Mouse (Mus musculus): ENCODE measurements at regions not wholly inside any gene's neighbourhood (a gene's known extent, or its start where the extent isn't known, plus 50 kb on each side); places are given as distances from the start of the nearest gene placed in this dataset.

GRCm38 (mm10) chr3:51002662-51003061 lies 221.6 kb upstream of the Noct start:
- no peak for ATAC-seq (ENCODE audit: low FRiP score)
- no peaks in the 10 kb centered on the region for H3K36me3 ChIP-seq (ENCODE audit: control insufficient read depth, insufficient read depth, low read length)
- DNase-seq (ENCODE audit: low spot score): peak; percentile 21
- H3K9me3 ChIP-seq (ENCODE audit: control insufficient read depth, low read length): no peaks in the 10 kb centered on the region
- H3K27me3 ChIP-seq (ENCODE audit: control insufficient read depth, insufficient read depth, low read length): no peaks in the 10 kb centered on the region
- H3K27ac ChIP-seq (ENCODE audit: low read depth, low read length): no peak overlapping the region
- no peak overlapping the region for H3K9ac ChIP-seq (ENCODE audit: low read depth, low read length)
- H3K4me1 ChIP-seq (replicated peaks; ENCODE audit: control insufficient read depth, insufficient read depth, low read length): no peaks in the 10 kb centered on the region
- H3K4me2 ChIP-seq (replicated peaks; ENCODE audit: low read depth, low read length): no peak overlapping the region
- WGBS: 42% methylated on average over 6 of the region's 6 CpGs
- no peak overlapping the region for H3K4me3 ChIP-seq (ENCODE audit: low read depth, low read length)

- Histone ChIP-seq H3K9me3 (ENCODE audit: control insufficient read depth, low read length) (no peaks in the 10 kb centered on the region), H3K4me2 (replicated peaks; ENCODE audit: low read depth, low read length) (no peak overlapping the region), H3K27ac (ENCODE audit: low read depth, low read length) (no peak overlapping the region), H3K27me3 (ENCODE audit: control insufficient read depth, insufficient read depth, low read length) (no peaks in the 10 kb centered on the region), H3K36me3 (ENCODE audit: control insufficient read depth, insufficient read depth, low read length) (no peaks in the 10 kb centered on the region), H3K4me1 (replicated peaks; ENCODE audit: control insufficient read depth, insufficient read depth, low read length) (no peaks in the 10 kb centered on the region), H3K4me3 (ENCODE audit: low read depth, low read length) (no peak overlapping the region), H3K9ac (ENCODE audit: low read depth, low read length) (no peak overlapping the region)
- no peak for DNase-seq (ENCODE audit: low spot score)
- no peak for ATAC-seq (ENCODE audit: low FRiP score)
- 56% methylated on average over 8 of the region's 8 CpGs for WGBS
Observed at GRCm38 (mm10) chr3:51003506-51004170, 220.6 kb upstream of the Noct start.

- Histone ChIP-seq H3K9me3 (ENCODE audit: control insufficient read depth, low read length) (no peaks in the 10 kb centered on the region), H3K36me3 (ENCODE audit: control insufficient read depth, insufficient read depth, low read length) (no peaks in the 10 kb centered on the region), H3K4me2 (replicated peaks; ENCODE audit: low read depth, low read length) (no peak overlapping the region), H3K27me3 (ENCODE audit: control insufficient read depth, insufficient read depth, low read length) (no peaks in the 10 kb centered on the region), H3K4me3 (ENCODE audit: low read depth, low read length) (no peak overlapping the region), H3K27ac (ENCODE audit: low read depth, low read length) (no peak overlapping the region), H3K4me1 (replicated peaks; ENCODE audit: control insufficient read depth, insufficient read depth, low read length) (no peaks in the 10 kb centered on the region), H3K9ac (ENCODE audit: low read depth, low read length) (no peak overlapping the region)
- ATAC-seq (ENCODE audit: low FRiP score): no peak
- 87% methylated on average over 1 of the region's 1 CpGs for WGBS
- DNase-seq (ENCODE audit: low spot score): no peak
Observed at GRCm38 (mm10) chr3:51004216-51004615, 220.0 kb upstream of the Noct start.

- H3K27me3 ChIP-seq (ENCODE audit: control insufficient read depth, insufficient read depth, low read length): no peaks in the 10 kb centered on the region
- no peaks in the 10 kb centered on the region for H3K9me3 ChIP-seq (ENCODE audit: control insufficient read depth, low read length)
- ATAC-seq (ENCODE audit: low FRiP score) (no peak), DNase-seq (ENCODE audit: low spot score) (no peak)
- H3K4me2 ChIP-seq (replicated peaks; ENCODE audit: low read depth, low read length): no peak overlapping the region
- no peak overlapping the region for H3K4me3 ChIP-seq (ENCODE audit: low read depth, low read length)
- H3K27ac ChIP-seq (ENCODE audit: low read depth, low read length): no peak overlapping the region
- 82% methylated on average over 5 of the region's 5 CpGs for WGBS
- H3K4me1 ChIP-seq (replicated peaks; ENCODE audit: control insufficient read depth, insufficient read depth, low read length): no peaks in the 10 kb centered on the region
- H3K36me3 ChIP-seq (ENCODE audit: control insufficient read depth, insufficient read depth, low read length): no peaks in the 10 kb centered on the region
- H3K9ac ChIP-seq (ENCODE audit: low read depth, low read length): no peak overlapping the region
Observed at GRCm38 (mm10) chr3:51009098-51009497, 215.1 kb upstream of the Noct start.

- WGBS: 66% methylated on average over 10 of the region's 10 CpGs
Observed at GRCm38 (mm10) chr3:51019650-51020346, 204.4 kb upstream of the Noct start.

GRCm38 (mm10) chr3:51024655-51025054 lies 199.6 kb upstream of the Noct start:
- Histone ChIP-seq H3K9me3 (ENCODE audit: control insufficient read depth, low read length) (no peaks in the 10 kb centered on the region), H3K27ac (ENCODE audit: low read depth, low read length) (no peak overlapping the region), H3K9ac (ENCODE audit: low read depth, low read length) (no peak overlapping the region), H3K4me2 (replicated peaks; ENCODE audit: low read depth, low read length) (no peak overlapping the region), H3K36me3 (ENCODE audit: control insufficient read depth, insufficient read depth, low read length) (no peaks in the 10 kb centered on the region), H3K27me3 (ENCODE audit: control insufficient read depth, insufficient read depth, low read length) (no peaks in the 10 kb centered on the region), H3K4me1 (replicated peaks; ENCODE audit: control insufficient read depth, insufficient read depth, low read length) (no peaks in the 10 kb centered on the region), H3K4me3 (ENCODE audit: low read depth, low read length) (no peak overlapping the region)
- DNase-seq (ENCODE audit: low spot score) (no peak), ATAC-seq (ENCODE audit: low FRiP score) (no peak)
- 11% methylated on average over 6 of the region's 6 CpGs for WGBS

More at GRCm38 (mm10) chr3:51019650-51020346, 204.4 kb upstream of the Noct start:
- ATAC-seq (ENCODE audit: low FRiP score) (no peak), DNase-seq (ENCODE audit: low spot score) (peak; percentile 15)
- Histone ChIP-seq H3K9me3 (ENCODE audit: control insufficient read depth, low read length) (no peaks in the 10 kb centered on the region), H3K9ac (ENCODE audit: low read depth, low read length) (no peak overlapping the region), H3K4me1 (replicated peaks; ENCODE audit: control insufficient read depth, insufficient read depth, low read length) (no peaks in the 10 kb centered on the region), H3K4me2 (replicated peaks; ENCODE audit: low read depth, low read length) (no peak overlapping the region), H3K27me3 (ENCODE audit: control insufficient read depth, insufficient read depth, low read length) (no peaks in the 10 kb centered on the region), H3K27ac (ENCODE audit: low read depth, low read length) (no peak overlapping the region; the same call in 1 of the 2 replicates), H3K36me3 (ENCODE audit: control insufficient read depth, insufficient read depth, low read length) (no peaks in the 10 kb centered on the region), H3K4me3 (ENCODE audit: low read depth, low read length) (no peak overlapping the region)

GRCm38 (mm10) chr3:51031821-51032220 lies 192.4 kb upstream of the Noct start:
- Histone ChIP-seq H3K36me3 (ENCODE audit: control insufficient read depth, insufficient read depth, low read length) (no peaks in the 10 kb centered on the region), H3K4me1 (replicated peaks; ENCODE audit: control insufficient read depth, insufficient read depth, low read length) (no peaks in the 10 kb centered on the region), H3K27me3 (ENCODE audit: control insufficient read depth, insufficient read depth, low read length) (no peaks in the 10 kb centered on the region), H3K9ac (ENCODE audit: low read depth, low read length) (no peak overlapping the region), H3K4me3 (ENCODE audit: low read depth, low read length) (no peak overlapping the region), H3K27ac (ENCODE audit: low read depth, low read length) (no peak overlapping the region), H3K9me3 (ENCODE audit: control insufficient read depth, low read length) (no peaks in the 10 kb centered on the region), H3K4me2 (replicated peaks; ENCODE audit: low read depth, low read length) (no peak overlapping the region)
- ATAC-seq (ENCODE audit: low FRiP score) (no peak), DNase-seq (ENCODE audit: low spot score) (no peak)
- WGBS: 72% methylated on average over 8 of the region's 8 CpGs

GRCm38 (mm10) chr3:51033292-51033691 lies 191.0 kb upstream of the Noct start:
- ATAC-seq (ENCODE audit: low FRiP score): no peak

More at GRCm38 (mm10) chr3:51033292-51033691, 191.0 kb upstream of the Noct start:
- H3K4me2 ChIP-seq (replicated peaks; ENCODE audit: low read depth, low read length): no peak overlapping the region
- DNase-seq (ENCODE audit: low spot score): no peak
- H3K4me1 ChIP-seq (replicated peaks; ENCODE audit: control insufficient read depth, insufficient read depth, low read length): no peaks in the 10 kb centered on the region
- WGBS: 89% methylated on average over 2 of the region's 2 CpGs
- no peak overlapping the region for H3K4me3 ChIP-seq (ENCODE audit: low read depth, low read length)
- H3K36me3 ChIP-seq (ENCODE audit: control insufficient read depth, insufficient read depth, low read length): no peaks in the 10 kb centered on the region
- no peak overlapping the region for H3K9ac ChIP-seq (ENCODE audit: low read depth, low read length)
- no peaks in the 10 kb centered on the region for H3K9me3 ChIP-seq (ENCODE audit: control insufficient read depth, low read length)
- H3K27ac ChIP-seq (ENCODE audit: low read depth, low read length): no peak overlapping the region
- no peaks in the 10 kb centered on the region for H3K27me3 ChIP-seq (ENCODE audit: control insufficient read depth, insufficient read depth, low read length)

All from hindbrain, embryonic 11.5 days (tissue).